Mouse (Mus musculus) embryonic facial prominence, embryonic 14.5 days (tissue): Measurements from ENCODE around the gene Mrnip. TPM values are rescaled to one million over a fixed set of nuclear protein-coding genes. Genes with fewer than 3 reads are reported as not detected.

ENCODE experiments used
- ATAC-seq: fragments of 200-750 bp; cut with Nextera tagmentation; 2 replicates; pipeline ENCODE4 v1.8.0; 2017; ENCODE audit warnings: low read depth, moderate number of reproducible peaks, moderate TSS enrichment
- DNase-seq: peaks from one replicate; pipeline ENCODE4 v3.0.0-alpha.2; 2015; ENCODE audit warnings: low spot score
- H3K27ac ChIP-seq: fragments of 300-500 bp; sonication (generic); replicated peaks from 2 replicates; pipeline ENCODE4 v1.5.1; 2014; ENCODE audit warnings: low read depth, mild to moderate bottlenecking, low read length, moderate library complexity
- H3K27me3 ChIP-seq: fragments of 300-500 bp; sonication (generic); replicated peaks from 2 replicates; pipeline ENCODE4 v1.6.1; 2014; ENCODE audit warnings: low read length; ENCODE audit not compliant: control insufficient read depth, insufficient read depth
- H3K36me3 ChIP-seq: fragments of 300-500 bp; sonication (generic); 2 replicates; pipeline ENCODE4 v1.6.1; 2014; ENCODE audit warnings: low read length, mixed read lengths; ENCODE audit not compliant: control insufficient read depth, insufficient read depth
- H3K4me1 ChIP-seq: fragments of 300-500 bp; sonication (generic); 2 replicates; pipeline ENCODE4 v1.6.1; 2014; ENCODE audit warnings: antibody characterized with exemption, low read length; ENCODE audit not compliant: control insufficient read depth, insufficient read depth
- H3K4me2 ChIP-seq: fragments of 300-500 bp; sonication (generic); 2 replicates; pipeline ENCODE4 v1.6.1; 2014; ENCODE audit warnings: low read depth, mild to moderate bottlenecking, low read length, moderate library complexity, mixed read lengths
- H3K4me3 ChIP-seq: fragments of 300-500 bp; sonication (generic); 2 replicates; pipeline ENCODE4 v1.5.1; 2014; ENCODE audit warnings: low read depth, mild to moderate bottlenecking, low read length
- H3K9ac ChIP-seq: fragments of 300-500 bp; sonication (generic); 2 replicates; pipeline ENCODE4 v1.6.1; 2014; ENCODE audit warnings: low read depth, mild to moderate bottlenecking, low read length, moderate library complexity, mixed read lengths
- H3K9me3 ChIP-seq: fragments of 300-500 bp; sonication (generic); 2 replicates; pipeline ENCODE4 v1.6.1; 2016; ENCODE audit warnings: low read length; ENCODE audit not compliant: control insufficient read depth
- WGBS: fragments of 180-500 bp; shearing (Covaris S2); extraction: QIAGEN DNeasy Blood & Tissue Kit; methylation state at CpG from one replicate; pipeline ENCODE4 v1.1.7; 2014; 5-methylcytosine and 5-hydroxymethylcytosine counted together
- polyA plus RNA-seq: library from polyadenylated mRNA; unstranded; fragments of >200 nt; fragmentation: Nextera tagmentation; extraction: Ambion mirVana; gene quantifications from 2 replicates; pipeline ENCODE4 v1.2.1, GENCODE M21; 2014

Gene Mrnip
- polyA plus RNA-seq, 1 experiment from 2014 or later, result 17.7 TPM

DNA sequence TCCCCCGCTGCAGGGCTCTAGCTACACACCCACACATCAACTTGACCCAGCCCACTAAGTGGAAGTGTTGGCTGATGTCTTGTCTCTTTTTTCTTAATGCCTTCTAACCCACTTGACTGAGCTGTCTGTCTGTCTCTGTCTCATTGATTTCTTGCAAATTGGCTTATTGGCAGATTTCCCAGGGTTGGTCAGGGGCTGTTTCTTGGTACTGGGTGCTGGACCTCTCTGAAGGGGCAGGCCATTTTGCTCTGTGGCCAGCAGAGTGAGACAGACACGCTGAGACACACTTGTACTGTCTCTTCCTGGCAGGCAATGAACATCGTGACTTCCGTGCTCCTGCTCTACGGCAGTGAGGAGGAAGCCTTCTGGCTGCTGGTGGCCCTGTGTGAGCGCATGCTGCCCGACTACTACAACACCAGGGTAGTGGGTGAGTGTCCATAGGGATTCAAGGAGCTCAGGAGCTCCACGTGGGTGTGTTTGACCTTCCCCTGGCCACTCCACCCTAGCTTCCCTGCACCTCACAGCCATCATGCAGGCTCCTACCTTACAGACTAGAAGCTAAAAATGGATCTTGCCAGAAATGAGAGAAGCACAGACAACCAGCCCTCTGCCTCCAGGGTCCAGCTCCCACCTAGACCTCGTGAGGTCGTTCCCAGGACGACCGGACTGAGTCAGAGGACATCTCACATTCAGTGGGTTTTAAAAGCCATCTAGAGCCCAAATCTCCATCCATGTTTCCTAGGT is 19.3 kb upstream of the Mrnip start:
- 89% methylated on average over 12 of the region's 12 CpGs for WGBS
- H3K27me3 ChIP-seq, result no peaks in the 10 kb centered on the region
- H3K4me3 ChIP-seq, result no peak overlapping the region
- no peak overlapping the region for H3K27ac ChIP-seq
- ATAC-seq, result no peak
- no peaks in the 10 kb centered on the region for H3K4me1 ChIP-seq
- no peak overlapping the region for H3K4me2 ChIP-seq
- H3K36me3 ChIP-seq, result peaks cover 99% of the 10 kb centered on the region
- no peak overlapping the region for H3K9ac ChIP-seq
- H3K9me3 ChIP-seq, result no peaks in the 10 kb centered on the region
- DNase-seq, result no peak

DNA sequence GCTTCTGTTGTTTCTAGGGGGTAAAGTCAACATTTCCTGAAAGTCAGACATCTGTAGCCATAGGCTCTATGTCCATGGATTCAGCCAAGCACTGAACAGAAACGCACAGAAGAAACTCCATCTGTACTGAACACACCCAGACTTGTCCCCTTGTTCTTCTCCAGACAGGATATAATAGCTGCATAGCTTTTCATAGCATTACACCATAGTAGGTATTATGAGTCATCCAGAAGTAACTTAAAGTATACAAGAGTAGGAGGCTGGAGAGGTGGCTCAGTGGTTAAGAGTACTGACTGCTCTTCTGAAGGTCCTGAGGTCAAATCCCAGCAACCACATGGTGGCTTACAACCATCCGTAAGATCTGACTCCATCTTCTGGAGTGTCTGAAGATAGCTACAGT is 18.5 kb upstream of the Mrnip start:
- ATAC-seq (no peak), DNase-seq (no peak)
- Histone ChIP-seq H3K27me3 (no peaks in the 10 kb centered on the region), H3K36me3 (peaks cover 99% of the 10 kb centered on the region), H3K4me1 (no peaks in the 10 kb centered on the region), H3K4me3 (no peak overlapping the region), H3K9ac (no peak overlapping the region), H3K9me3 (no peaks in the 10 kb centered on the region), H3K4me2 (no peak overlapping the region), H3K27ac (no peak overlapping the region)
- WGBS, result 89% methylated on average over 2 of the region's 2 CpGs

DNA sequence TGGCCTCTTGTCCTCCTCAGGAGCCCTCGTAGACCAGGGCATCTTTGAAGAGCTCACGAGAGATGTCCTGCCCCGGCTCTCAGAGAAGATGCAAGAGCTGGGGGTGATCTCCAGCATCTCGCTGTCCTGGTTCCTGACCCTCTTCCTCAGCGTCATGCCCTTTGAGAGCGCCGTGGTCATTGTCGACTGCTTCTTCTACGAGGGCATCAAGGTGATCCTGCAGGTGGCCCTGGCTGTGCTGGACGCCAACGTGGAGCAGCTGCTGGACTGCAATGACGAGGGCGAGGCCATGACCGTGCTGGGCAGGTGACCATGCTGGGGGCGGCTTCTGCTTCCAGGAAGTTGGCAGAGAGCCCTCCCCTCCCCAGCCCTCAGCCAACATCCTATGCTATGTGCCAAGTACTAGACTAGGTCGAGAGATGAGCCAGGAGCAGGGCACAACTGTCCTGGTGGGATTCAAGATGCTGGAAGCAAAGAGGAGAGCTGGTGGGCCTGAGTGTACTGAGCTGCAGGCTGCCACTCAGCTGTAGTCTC is 17.5 kb upstream of the Mrnip start:
- no peak overlapping the region for H3K27ac ChIP-seq
- H3K36me3 ChIP-seq, result peaks cover 98% of the 10 kb centered on the region
- H3K9me3 ChIP-seq, result no peaks in the 10 kb centered on the region
- H3K4me2 ChIP-seq, result no peak overlapping the region
- no peak overlapping the region for H3K4me3 ChIP-seq
- no peaks in the 10 kb centered on the region for H3K4me1 ChIP-seq
- no peak for DNase-seq
- ATAC-seq, result no peak
- 95% methylated on average over 16 of the region's 16 CpGs for WGBS
- no peaks in the 10 kb centered on the region for H3K27me3 ChIP-seq
- no peak overlapping the region for H3K9ac ChIP-seq

DNA sequence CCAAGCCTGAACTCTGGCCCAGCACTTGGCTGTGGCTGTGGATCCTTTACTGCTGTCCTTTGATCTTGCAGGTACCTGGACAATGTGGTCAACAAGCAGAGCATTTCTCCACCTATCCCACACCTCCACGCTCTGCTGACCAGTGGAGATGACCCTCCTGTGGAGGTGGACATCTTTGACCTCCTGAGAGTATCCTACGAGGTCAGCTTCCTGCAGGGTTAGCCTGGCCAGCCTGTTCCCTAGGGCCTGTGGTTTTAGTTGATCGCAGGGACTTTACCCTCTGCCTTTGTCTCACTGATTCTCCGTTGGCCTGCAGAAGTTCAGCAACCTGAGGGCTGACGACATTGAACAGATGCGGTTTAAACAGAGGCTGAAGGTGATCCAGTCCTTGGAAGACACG is 15.9 kb upstream of the Mrnip start:
- H3K4me1 ChIP-seq, result no peaks in the 10 kb centered on the region
- no peaks in the 10 kb centered on the region for H3K27me3 ChIP-seq
- H3K9me3 ChIP-seq, result no peaks in the 10 kb centered on the region
- no peak for DNase-seq
- no peak overlapping the region for H3K4me3 ChIP-seq
- H3K4me2 ChIP-seq, result no peak overlapping the region
- no peak overlapping the region for H3K27ac ChIP-seq
- H3K36me3 ChIP-seq, result peaks cover 98% of the 10 kb centered on the region
- WGBS, result 85% methylated on average over 7 of the region's 7 CpGs
- H3K9ac ChIP-seq, result no peak overlapping the region
- no peak for ATAC-seq

DNA sequence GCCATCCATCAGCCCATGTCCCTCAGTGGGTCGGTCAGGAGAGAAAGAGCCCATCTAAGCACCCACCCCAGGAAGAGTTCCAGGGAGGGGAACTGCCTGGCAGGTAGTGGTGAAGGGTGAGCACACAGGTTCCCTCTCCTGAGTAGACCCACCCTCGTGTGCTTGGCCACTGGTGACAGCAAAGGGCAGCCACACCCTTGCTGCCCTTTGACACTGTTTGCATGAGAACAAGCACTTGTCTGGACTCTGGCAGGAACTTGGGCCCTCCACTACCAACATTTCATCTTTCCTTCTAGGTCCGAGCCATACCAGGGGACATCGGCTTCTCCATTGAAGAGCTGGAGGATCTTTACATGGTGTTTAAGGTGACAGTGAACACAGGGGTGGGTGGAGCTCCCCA is 14.9 kb upstream of the Mrnip start:
- 85% methylated on average over 4 of the region's 4 CpGs for WGBS
- Histone ChIP-seq H3K36me3 (peaks cover 98% of the 10 kb centered on the region), H3K27ac (no peak overlapping the region), H3K4me1 (no peaks in the 10 kb centered on the region), H3K4me2 (no peak overlapping the region), H3K9me3 (no peaks in the 10 kb centered on the region), H3K27me3 (no peaks in the 10 kb centered on the region), H3K9ac (no peak overlapping the region), H3K4me3 (no peak overlapping the region)
- no peak for ATAC-seq
- no peak for DNase-seq

DNA sequence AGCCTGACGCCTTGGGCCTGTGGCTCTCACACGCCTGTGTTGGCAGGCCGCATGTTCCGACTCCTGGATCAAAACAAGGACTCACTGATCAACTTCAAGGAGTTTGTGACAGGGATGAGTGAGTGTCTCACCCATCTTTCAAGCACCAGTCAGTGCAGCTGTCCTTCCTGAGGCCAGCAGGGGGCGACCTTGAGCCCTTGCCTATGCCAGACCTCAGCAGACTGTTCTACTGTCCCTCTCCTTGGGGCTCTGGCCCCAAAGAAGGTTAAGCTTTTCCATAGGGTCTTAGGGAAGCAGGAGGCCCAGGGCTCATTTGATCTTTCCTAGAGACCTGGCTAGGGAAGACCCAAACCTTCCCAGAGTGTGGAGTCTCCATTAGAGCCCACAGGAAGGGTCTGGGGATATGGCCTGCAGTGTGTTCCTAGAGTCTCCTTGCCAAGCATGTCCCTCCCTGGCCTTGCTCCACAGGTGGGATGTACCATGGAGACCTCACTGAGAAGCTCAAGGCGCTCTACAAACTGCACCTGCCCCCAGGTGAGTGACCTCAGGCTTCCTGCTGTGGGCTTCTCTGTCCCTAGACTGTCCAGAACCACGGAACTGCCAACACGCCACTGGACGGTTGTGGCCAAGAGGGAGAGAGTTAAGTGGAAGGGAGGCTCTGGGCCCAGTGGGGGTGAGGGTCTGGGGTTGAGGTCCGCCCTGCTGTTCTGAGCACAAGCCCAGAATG is 12.5 kb upstream of the Mrnip start:
- Histone ChIP-seq H3K36me3 (peaks cover 90% of the 10 kb centered on the region), H3K27ac (no peak overlapping the region), H3K4me1 (no peaks in the 10 kb centered on the region), H3K9me3 (no peaks in the 10 kb centered on the region), H3K4me3 (no peak overlapping the region), H3K4me2 (no peak overlapping the region), H3K9ac (no peak overlapping the region), H3K27me3 (no peaks in the 10 kb centered on the region)
- 63% methylated on average over 10 of the region's 10 CpGs for WGBS
- peak; percentile 50 for DNase-seq
- ATAC-seq, result peak; percentile 42; the same call in 1 of the 2 replicates

DNA sequence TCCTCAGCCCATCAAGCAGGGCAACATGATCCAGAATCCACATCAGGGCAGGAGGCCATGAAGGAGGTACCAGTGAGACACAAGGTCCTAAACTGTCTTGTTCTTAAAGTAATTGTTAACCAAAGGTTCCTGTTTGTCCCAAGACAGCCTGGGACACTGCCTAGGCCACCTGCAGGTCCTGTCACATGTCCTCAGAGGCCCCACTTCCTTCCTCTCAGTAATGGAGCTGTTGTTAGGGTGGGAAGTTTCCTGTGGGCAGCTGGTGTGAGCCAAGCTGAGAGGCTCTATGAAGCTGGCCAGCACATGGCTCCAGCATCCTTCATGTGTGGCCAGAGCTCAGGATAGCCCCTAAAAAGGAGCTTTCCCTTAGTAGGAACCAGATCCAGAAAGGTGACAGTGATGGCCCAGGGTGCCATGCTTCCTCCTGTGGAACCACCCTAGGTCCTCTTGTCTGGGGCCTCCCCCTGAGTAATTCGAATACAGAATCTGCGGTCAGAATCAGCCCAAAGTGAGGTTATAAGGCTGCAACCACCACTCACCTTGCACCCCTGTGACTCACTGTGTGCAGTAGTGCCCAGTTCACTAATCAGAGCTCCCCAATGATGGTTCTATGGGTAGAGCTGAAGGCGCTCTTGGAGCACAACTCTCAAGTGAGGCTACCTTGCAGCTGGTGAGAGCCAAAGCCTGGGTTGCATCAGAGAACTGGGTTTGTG is 11.8 kb upstream of the Mrnip start:
- H3K9me3 ChIP-seq, result no peaks in the 10 kb centered on the region
- H3K27ac ChIP-seq, result no peak overlapping the region
- H3K4me1 ChIP-seq, result no peaks in the 10 kb centered on the region
- H3K9ac ChIP-seq, result no peak overlapping the region
- WGBS, result 97% methylated on average over 3 of the region's 3 CpGs
- ATAC-seq (no peak), DNase-seq (no peak)
- no peak overlapping the region for H3K4me3 ChIP-seq
- peaks cover 86% of the 10 kb centered on the region for H3K36me3 ChIP-seq
- H3K4me2 ChIP-seq, result no peak overlapping the region
- H3K27me3 ChIP-seq, result no peaks in the 10 kb centered on the region

DNA sequence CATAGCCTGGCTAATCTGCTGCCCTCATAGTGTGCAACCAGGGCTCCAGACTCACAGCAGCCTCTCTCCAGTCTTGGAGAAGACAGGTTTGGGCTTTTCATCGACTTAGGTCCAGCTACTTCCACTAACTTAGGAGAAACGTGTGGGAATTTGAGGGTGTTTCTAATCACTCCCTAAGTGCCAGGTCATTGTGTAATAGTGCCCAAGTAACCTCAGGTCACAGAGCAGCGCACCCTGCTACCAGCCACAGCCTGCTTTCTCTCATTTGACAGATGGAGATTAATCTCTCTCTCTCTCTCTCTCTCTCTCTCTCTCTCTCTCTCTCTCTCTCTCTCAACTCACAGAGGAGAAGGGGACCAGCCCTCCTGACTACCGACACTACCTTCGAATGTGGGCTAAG is 5.9 kb upstream of the Mrnip start:
- peaks cover 71% of the 10 kb centered on the region for H3K36me3 ChIP-seq
- H3K4me2 ChIP-seq, result no peak overlapping the region
- no peaks in the 10 kb centered on the region for H3K9me3 ChIP-seq
- no peak for DNase-seq
- no peak overlapping the region for H3K4me3 ChIP-seq
- H3K27ac ChIP-seq, result no peak overlapping the region
- ATAC-seq, result no peak
- no peaks in the 10 kb centered on the region for H3K4me1 ChIP-seq
- H3K27me3 ChIP-seq, result no peaks in the 10 kb centered on the region
- no peak overlapping the region for H3K9ac ChIP-seq
- whole genome bisulfite sequencing, result 92% methylated on average over 5 of the region's 5 CpGs
